Mouse (Mus musculus) thymus, postnatal 36 days (tissue): Measurements from ENCODE around the gene Gm3336.

Experiments used
- DNase-seq, 2 experiments: peaks; one replicate each; pipeline ENCODE4 v3.0.0; 2022; ENCODE audit warnings: mixed read lengths in 2 of 2

The Gm3336 gene

GRCm38 (mm10) chr8:70719796-70720270 is 1.5 kb downstream of the Gm3336 start:
- DNase-seq = peak in 1 of 2 experiments; percentile 12

GRCm38 (mm10) chr8:70720739-70721138 is 2.4 kb downstream of the Gm3336 start:
- peak; percentile 59 to 70 for DNase-seq

- DNase-seq = peak in 1 of 2 experiments; percentile 13
Measured at GRCm38 (mm10) chr8:70721601-70722000, 3.3 kb downstream of the Gm3336 start.

- DNase-seq = peak in 1 of 2 experiments; percentile 5
Measured at GRCm38 (mm10) chr8:70723486-70724210, 5.3 kb downstream of the Gm3336 start, which contains the start of gene Pde4c. TSS of gene Pde4c (plus strand) at chr8:70723720.

- peak in 1 of 2 experiments; percentile 3 for DNase-seq
Measured at GRCm38 (mm10) chr8:70724216-70724615, 5.9 kb downstream of the Gm3336 start.

- DNase-seq = peak in 1 of 2 experiments; percentile 3
Measured at GRCm38 (mm10) chr8:70725792-70726447, 7.6 kb downstream of the Gm3336 start.

- DNase-seq = peak in 1 of 2 experiments; percentile 4
Measured at GRCm38 (mm10) chr8:70726721-70727120, 8.4 kb downstream of the Gm3336 start.

- peak; percentile 31 to 46 for DNase-seq
Measured at GRCm38 (mm10) chr8:70729808-70730475, 11.6 kb downstream of the Gm3336 start.

- DNase-seq = peak in 1 of 2 experiments; percentile 2
Measured at GRCm38 (mm10) chr8:70730956-70731355, 12.6 kb downstream of the Gm3336 start.

- no peak for DNase-seq
Measured at GRCm38 (mm10) chr8:70737705-70738104, 19.4 kb downstream of the Gm3336 start.

- no peak for DNase-seq
Measured at GRCm38 (mm10) chr8:70738211-70738610, 19.9 kb downstream of the Gm3336 start.

- DNase-seq = no peak
Measured at GRCm38 (mm10) chr8:70741661-70742060, 23.3 kb downstream of the Gm3336 start.

GRCm38 (mm10) chr8:70742176-70742575 is 23.8 kb downstream of the Gm3336 start:
- DNase-seq = no peak

GRCm38 (mm10) chr8:70742981-70743655 is 24.8 kb downstream of the Gm3336 start:
- no peak for DNase-seq

GRCm38 (mm10) chr8:70743656-70744590 is 25.6 kb downstream of the Gm3336 start:
- DNase-seq = no peak

GRCm38 (mm10) chr8:70744806-70745205 is 26.5 kb downstream of the Gm3336 start:
- no peak for DNase-seq

- no peak for DNase-seq
Measured at GRCm38 (mm10) chr8:70745691-70746220, 27.4 kb downstream of the Gm3336 start.

GRCm38 (mm10) chr8:70746676-70747075 is 28.3 kb downstream of the Gm3336 start:
- no peak for DNase-seq

- no peak for DNase-seq
Measured at GRCm38 (mm10) chr8:70747211-70747890, 29.0 kb downstream of the Gm3336 start.

- DNase-seq = no peak
Measured at GRCm38 (mm10) chr8:70748246-70749096, 30.1 kb downstream of the Gm3336 start.
